In the genomic region with DNA sequence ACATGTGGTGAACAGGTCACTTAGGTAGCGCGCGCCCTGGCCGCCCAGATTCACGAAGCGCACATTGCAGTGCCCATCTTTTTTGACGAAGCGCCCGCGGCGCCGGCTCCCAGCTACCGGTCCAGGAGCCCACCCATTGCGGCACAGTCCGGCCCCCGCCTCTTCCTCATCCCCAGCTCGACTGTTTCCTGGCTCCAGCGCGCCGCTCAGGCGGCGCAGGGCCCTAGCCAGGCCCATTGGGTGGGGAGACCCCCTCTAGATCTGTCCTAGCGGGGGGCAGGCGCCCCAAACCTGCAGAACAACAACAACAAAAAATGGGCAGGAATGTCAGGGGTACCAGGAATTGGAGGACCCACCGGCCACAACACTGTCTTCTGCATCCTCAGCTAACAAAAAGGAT, we compare ENCODE assay signal across 12 mouse cellular contexts. TPM values are rescaled to one million over a fixed set of nuclear protein-coding genes. Genes with fewer than 3 reads are reported as not detected.
DNase-seq lines count a peak whose midpoint lies in the region; ATAC-seq and TF ChIP-seq lines count a peak whose summit lies in the region.
"Had no signal": no experiment of that assay in that cellular context is flagged by ENCODE, and none has a peak within 500 bp of the region (broad histone marks: within the 10 kb centered on the region; RNA-seq: fewer than 3 reads in every experiment).

No protein-coding gene starts in this region.

- H3K9me3 ChIP-seq in heart, embryonic 10.5 days, result no peaks in the 10 kb centered on the region
- H3K9me3 ChIP-seq in lung, postnatal 0 days (ENCODE audit: low read length), result no peaks in the 10 kb centered on the region
- no peaks in the 10 kb centered on the region for H3K9me3 ChIP-seq in hindbrain, embryonic 16.5 days (ENCODE audit: control insufficient read depth, low read length)
- H3K9me3 ChIP-seq in neural tube, embryonic 12.5 days, result no peaks in the 10 kb centered on the region

- ATAC-seq in lung, postnatal 0 days, result peak; percentile 33; the same call in 1 of the 2 replicates
- no peak for ATAC-seq in hindbrain, embryonic 16.5 days
- ATAC-seq in neural tube, embryonic 12.5 days (ENCODE audit: low FRiP score, low read depth), result no peak
- no peak for ATAC-seq in erythroblast, adult 5-6 weeks (replicated peaks; ENCODE audit: low FRiP score, poor library complexity, severe bottlenecking)
- no peak for ATAC-seq in megakaryocyte, adult 5-6 weeks (ENCODE audit: poor library complexity, severe bottlenecking)
- ATAC-seq: inflammation-experienced regulatory T-cells, adult 6 months had no signal

- intact Hi-C loops in heart, postnatal 25 days (cut with DNase I), result no loop called here

- no peak for TF ChIP-seq CTCF in lung, postnatal 0 days (IDR thresholded peaks at IDR 0.05)

- 7% methylated on average over 25 of the region's 25 CpGs for WGBS in heart, embryonic 10.5 days
- 15% methylated on average over 25 of the region's 25 CpGs for WGBS in lung, postnatal 0 days
- 9% methylated on average over 25 of the region's 25 CpGs for WGBS in hindbrain, embryonic 16.5 days
- 8% methylated on average over 25 of the region's 25 CpGs for WGBS in neural tube, embryonic 12.5 days

- peaks cover 32% of the 10 kb centered on the region for H3K27me3 ChIP-seq in heart, embryonic 10.5 days (ENCODE audit: insufficient read depth, poor library complexity, severe bottlenecking)
- no peaks in the 10 kb centered on the region for H3K27me3 ChIP-seq in lung, postnatal 0 days (replicated peaks; ENCODE audit: insufficient read depth, low read length)
- H3K27me3 ChIP-seq in hindbrain, embryonic 16.5 days (replicated peaks; ENCODE audit: control insufficient read depth, insufficient read depth, low read length), result no peaks in the 10 kb centered on the region
- peaks cover 11% of the 10 kb centered on the region for H3K27me3 ChIP-seq in neural tube, embryonic 12.5 days (replicated peaks)

- DNase-seq in heart, embryonic 10.5 days (ENCODE audit: low spot score), result no peak
- no peak for DNase-seq in heart, postnatal 25 days (ENCODE audit: low spot score)
- no peak for DNase-seq in lung, postnatal 0 days (ENCODE audit: low spot score)
- no peak for DNase-seq in lung, postnatal 25 days (ENCODE audit: low spot score)

- peak overlapping the region; percentile 39 for H3K4me3 ChIP-seq in heart, embryonic 10.5 days
- no peak overlapping the region for H3K4me3 ChIP-seq in lung, postnatal 0 days (ENCODE audit: low read depth, low read length)
- no peak overlapping the region for H3K4me3 ChIP-seq in hindbrain, embryonic 16.5 days (ENCODE audit: low read length)
- no peak overlapping the region for H3K4me3 ChIP-seq in neural tube, embryonic 12.5 days
- H3K4me3 ChIP-seq: left cerebral cortex, adult 2 months; myocyte had no signal

- peaks cover 25% of the 10 kb centered on the region for H3K36me3 ChIP-seq in heart, embryonic 10.5 days
- no peaks in the 10 kb centered on the region for H3K36me3 ChIP-seq in lung, postnatal 0 days (ENCODE audit: insufficient read depth, low read length)
- H3K36me3 ChIP-seq in hindbrain, embryonic 16.5 days (ENCODE audit: control insufficient read depth, insufficient read depth, low read length), result peaks cover 4% of the 10 kb centered on the region; the same call in 1 of the 2 replicates
- H3K36me3 ChIP-seq in neural tube, embryonic 12.5 days, result peaks cover 17% of the 10 kb centered on the region

- H3K4me1 ChIP-seq in heart, embryonic 10.5 days, result peaks cover 20% of the 10 kb centered on the region
- no peaks in the 10 kb centered on the region for H3K4me1 ChIP-seq in lung, postnatal 0 days (ENCODE audit: insufficient read depth, low read depth, low read length)
- peaks cover 11% of the 10 kb centered on the region for H3K4me1 ChIP-seq in hindbrain, embryonic 16.5 days (ENCODE audit: control insufficient read depth, insufficient read depth, low read depth, low read length)
- peaks cover 8% of the 10 kb centered on the region for H3K4me1 ChIP-seq in neural tube, embryonic 12.5 days

- TF ChIP-seq EP300 in lung, postnatal 0 days (IDR thresholded peaks at IDR 0.05), result no peak

- H3K27ac ChIP-seq in heart, embryonic 10.5 days, result no peak overlapping the region
- H3K27ac ChIP-seq in lung, postnatal 0 days (ENCODE audit: low read length), result no peak overlapping the region
- H3K27ac ChIP-seq in hindbrain, embryonic 16.5 days (ENCODE audit: low read depth, low read length), result no peak overlapping the region
- no peak overlapping the region for H3K27ac ChIP-seq in neural tube, embryonic 12.5 days
- H3K27ac ChIP-seq: left cerebral cortex, adult 2 months had no signal

- no peak overlapping the region for H3K9ac ChIP-seq in lung, postnatal 0 days (replicated peaks; ENCODE audit: low read depth)
- H3K9ac ChIP-seq in hindbrain, embryonic 16.5 days (ENCODE audit: low read depth, low read length), result 0 out of 2 replicates have a peak overlapping the region, but pooled peaks have one; percentile 27
- H3K9ac ChIP-seq in neural tube, embryonic 12.5 days, result no peak overlapping the region

- 0 out of 2 replicates have a peak overlapping the region, but pooled peaks have one; percentile 19 for H3K4me2 ChIP-seq in lung, postnatal 0 days (replicated peaks; ENCODE audit: low read depth, low read length)
- H3K4me2 ChIP-seq in hindbrain, embryonic 16.5 days (ENCODE audit: low read length), result peak overlapping the region; percentile 34
- peak overlapping the region; percentile 25 for H3K4me2 ChIP-seq in neural tube, embryonic 12.5 days (replicated peaks)

RNA-seq across cellular contexts. Expression of gene Kcnj14, which starts 4.7 kb away (rescaled TPM):
- polyA plus RNA-seq in heart, embryonic 10.5 days (2016; fragmentation: Nextera tagmentation; extraction: Ambion mirVana), result 0.90 and 1.4 TPM in 2 replicates
- under 1 TPM; 0.55 to 0.70 TPM for total RNA-seq in heart, postnatal 25 days (2021)
- 0.20 and 0.35 TPM in 2 replicates for polyA plus RNA-seq in lung, postnatal 0 days (2015; fragmentation: Nextera tagmentation; extraction: Ambion mirVana)
- polyA plus RNA-seq in hindbrain, embryonic 16.5 days (2015; fragmentation: Nextera tagmentation; extraction: Ambion mirVana), result 1.2 TPM in 2 replicates
- polyA plus RNA-seq in neural tube, embryonic 12.5 days (2016; fragmentation: Nextera tagmentation; extraction: Ambion mirVana), result 0.86 and 0.87 TPM in 2 replicates
- total RNA-seq in erythroblast, adult 5-6 weeks (2015; ENCODE audit: low replicate concordance), result 0.38 TPM in 1 of 2 replicates, not detected in the other
- 0.09 TPM in 1 of 2 replicates, not detected in the other for total RNA-seq in erythroblast, adult 5-6 weeks (2017; ENCODE audit: low replicate concordance)
- not detected in 2 replicates for total RNA-seq in megakaryocyte, adult 5-6 weeks (2015)
- 0.16 TPM in 1 of 2 replicates, not detected in the other for total RNA-seq in megakaryocyte, adult 5-6 weeks (2017)
- polyA plus RNA-seq: inflammation-experienced regulatory T-cells, adult 6 months had no signal

RNA-seq across cellular contexts. Expression of gene Cyth2, which starts 5.5 kb away (rescaled TPM):
- 99.1 and 124 TPM in 2 replicates for polyA plus RNA-seq in heart, embryonic 10.5 days (2016; fragmentation: Nextera tagmentation; extraction: Ambion mirVana)
- total RNA-seq in heart, postnatal 25 days (2021), result 10 to 100 TPM; 63.2 to 65.5 TPM
- polyA plus RNA-seq in lung, postnatal 0 days (2015; fragmentation: Nextera tagmentation; extraction: Ambion mirVana), result 105 and 113 TPM in 2 replicates
- polyA plus RNA-seq in hindbrain, embryonic 16.5 days (2015; fragmentation: Nextera tagmentation; extraction: Ambion mirVana), result 243 TPM in 2 replicates
- polyA plus RNA-seq in neural tube, embryonic 12.5 days (2016; fragmentation: Nextera tagmentation; extraction: Ambion mirVana), result 305 and 308 TPM in 2 replicates
- total RNA-seq in erythroblast, adult 5-6 weeks (2015; ENCODE audit: low replicate concordance), result 10.6 and 10.7 TPM in 2 replicates
- total RNA-seq in erythroblast, adult 5-6 weeks (2017; ENCODE audit: low replicate concordance), result 11.6 and 14.5 TPM in 2 replicates
- 23.9 and 28.1 TPM in 2 replicates for total RNA-seq in megakaryocyte, adult 5-6 weeks (2015)
- total RNA-seq in megakaryocyte, adult 5-6 weeks (2017), result 41.4 and 44.2 TPM in 2 replicates

RNA-seq across cellular contexts. Expression of gene Grwd1, which starts 10.9 kb away (rescaled TPM):
- polyA plus RNA-seq in heart, embryonic 10.5 days (2016; fragmentation: Nextera tagmentation; extraction: Ambion mirVana), result 69.8 and 97.9 TPM in 2 replicates
- 10 to 100 TPM in 1 of 2 experiments, 1 to 10 TPM in 1; 10.0 to 11.2 TPM for total RNA-seq in heart, postnatal 25 days (2021)
- polyA plus RNA-seq in lung, postnatal 0 days (2015; fragmentation: Nextera tagmentation; extraction: Ambion mirVana), result 14.8 and 15.1 TPM in 2 replicates
- 44.0 and 46.7 TPM in 2 replicates for polyA plus RNA-seq in hindbrain, embryonic 16.5 days (2015; fragmentation: Nextera tagmentation; extraction: Ambion mirVana)
- 48.3 and 50.7 TPM in 2 replicates for polyA plus RNA-seq in neural tube, embryonic 12.5 days (2016; fragmentation: Nextera tagmentation; extraction: Ambion mirVana)
- 1.5 and 2.3 TPM in 2 replicates for total RNA-seq in erythroblast, adult 5-6 weeks (2015; ENCODE audit: low replicate concordance)
- total RNA-seq in erythroblast, adult 5-6 weeks (2017; ENCODE audit: low replicate concordance), result 0.43 and 3.1 TPM in 2 replicates
- total RNA-seq in megakaryocyte, adult 5-6 weeks (2015), result 3.5 and 6.5 TPM in 2 replicates
- total RNA-seq in megakaryocyte, adult 5-6 weeks (2017), result 2.6 and 3.9 TPM in 2 replicates

RNA-seq across cellular contexts. Expression of gene Sult2b1, which starts 35.4 kb away (rescaled TPM):
- polyA plus RNA-seq in heart, embryonic 10.5 days (2016; fragmentation: Nextera tagmentation; extraction: Ambion mirVana), result 0.46 and 0.79 TPM in 2 replicates
- total RNA-seq in heart, postnatal 25 days (2021), result not detected
- polyA plus RNA-seq in lung, postnatal 0 days (2015; fragmentation: Nextera tagmentation; extraction: Ambion mirVana), result 3.2 and 3.7 TPM in 2 replicates
- polyA plus RNA-seq in hindbrain, embryonic 16.5 days (2015; fragmentation: Nextera tagmentation; extraction: Ambion mirVana), result 5.1 and 6.6 TPM in 2 replicates
- polyA plus RNA-seq in neural tube, embryonic 12.5 days (2016; fragmentation: Nextera tagmentation; extraction: Ambion mirVana), result 2.1 and 2.4 TPM in 2 replicates
- total RNA-seq in erythroblast, adult 5-6 weeks (2015; ENCODE audit: low replicate concordance), result not detected in 2 replicates
- total RNA-seq in erythroblast, adult 5-6 weeks (2017; ENCODE audit: low replicate concordance), result not detected in 2 replicates
- total RNA-seq in megakaryocyte, adult 5-6 weeks (2015), result not detected in 2 replicates
- total RNA-seq in megakaryocyte, adult 5-6 weeks (2017), result not detected in 2 replicates

RNA-seq across cellular contexts. Expression of gene Lmtk3, which starts 36.3 kb away (rescaled TPM):
- 0.57 and 1.8 TPM in 2 replicates for polyA plus RNA-seq in heart, embryonic 10.5 days (2016; fragmentation: Nextera tagmentation; extraction: Ambion mirVana)
- under 1 TPM in 1 of 2 experiments, not detected in 1; 0.14 TPM for total RNA-seq in heart, postnatal 25 days (2021)
- polyA plus RNA-seq in lung, postnatal 0 days (2015; fragmentation: Nextera tagmentation; extraction: Ambion mirVana), result 0.10 and 0.11 TPM in 2 replicates
- 17.2 and 21.3 TPM in 2 replicates for polyA plus RNA-seq in hindbrain, embryonic 16.5 days (2015; fragmentation: Nextera tagmentation; extraction: Ambion mirVana)
- 10.9 and 14.1 TPM in 2 replicates for polyA plus RNA-seq in neural tube, embryonic 12.5 days (2016; fragmentation: Nextera tagmentation; extraction: Ambion mirVana)
- not detected in 2 replicates for total RNA-seq in erythroblast, adult 5-6 weeks (2015; ENCODE audit: low replicate concordance)
- not detected in 2 replicates for total RNA-seq in erythroblast, adult 5-6 weeks (2017; ENCODE audit: low replicate concordance)
- 0.09 TPM in 1 of 2 replicates, not detected in the other for total RNA-seq in megakaryocyte, adult 5-6 weeks (2015)
- total RNA-seq in megakaryocyte, adult 5-6 weeks (2017), result not detected in 2 replicates
- polyA plus RNA-seq: thymus, postnatal 0 days had no signal
